Mouse (Mus musculus): ENCODE measurements at regions not wholly inside any gene's neighbourhood (a gene's known extent, or its start where the extent isn't known, plus 50 kb on each side); places are given as distances from the start of the nearest gene placed in this dataset.
"Not testable (repeated sequence)": the region's sequence is repeated elsewhere in the genome, so short reads cannot be mapped to it uniquely, and the experiment has no call there.

GRCm38 (mm10) chr13:5179552-5179951 lies 570.6 kb upstream of the Akr1e1 start:
- 51% methylated on average over 2 of the region's 2 CpGs for WGBS
- no peaks in the 10 kb centered on the region for H3K9me3 ChIP-seq (ENCODE audit: control insufficient read depth, low read length)
- ATAC-seq (ENCODE audit: low FRiP score), result no peak

GRCm38 (mm10) chr13:5185237-5185800 lies 576.3 kb upstream of the Akr1e1 start:
- H3K36me3 ChIP-seq (replicated peaks; ENCODE audit: control insufficient read depth, insufficient read depth); H3K4me3 ChIP-seq (replicated peaks; ENCODE audit: low read length); H3K9ac ChIP-seq; H3K27me3 ChIP-seq (ENCODE audit: control insufficient read depth, insufficient read depth, low read length); H3K27ac ChIP-seq; H3K4me2 ChIP-seq (replicated peaks); H3K4me1 ChIP-seq (replicated peaks; ENCODE audit: control insufficient read depth, insufficient read depth, low read length); H3K9me3 ChIP-seq (ENCODE audit: control insufficient read depth, low read length); ATAC-seq (ENCODE audit: low FRiP score); DNase-seq (ENCODE audit: low spot score): not testable (repeated sequence)
- WGBS, result 34% methylated on average over 1 of the region's 1 CpGs

More at GRCm38 (mm10) chr13:5179552-5179951, 570.6 kb upstream of the Akr1e1 start:
- H3K27me3 ChIP-seq (ENCODE audit: control insufficient read depth, insufficient read depth, low read length), result no peaks in the 10 kb centered on the region
- no peaks in the 10 kb centered on the region for H3K4me1 ChIP-seq (replicated peaks; ENCODE audit: control insufficient read depth, insufficient read depth, low read length)
- H3K4me3 ChIP-seq (replicated peaks; ENCODE audit: low read length), result no peak overlapping the region
- H3K36me3 ChIP-seq (replicated peaks; ENCODE audit: control insufficient read depth, insufficient read depth), result no peaks in the 10 kb centered on the region
- H3K9ac ChIP-seq, result no peak overlapping the region
- no peak overlapping the region for H3K4me2 ChIP-seq (replicated peaks)
- DNase-seq (ENCODE audit: low spot score), result no peak
- 0 out of 2 replicates have a peak overlapping the region, but pooled peaks have one; percentile 23 for H3K27ac ChIP-seq

GRCm38 (mm10) chr13:5202736-5203135 lies 593.8 kb upstream of the Akr1e1 start:
- Histone ChIP-seq H3K4me2 (replicated peaks) (no peak overlapping the region), H3K36me3 (replicated peaks; ENCODE audit: control insufficient read depth, insufficient read depth) (no peaks in the 10 kb centered on the region), H3K27ac (no peak overlapping the region), H3K9ac (no peak overlapping the region), H3K27me3 (ENCODE audit: control insufficient read depth, insufficient read depth, low read length) (no peaks in the 10 kb centered on the region), H3K9me3 (ENCODE audit: control insufficient read depth, low read length) (no peaks in the 10 kb centered on the region), H3K4me3 (replicated peaks; ENCODE audit: low read length) (no peak overlapping the region), H3K4me1 (replicated peaks; ENCODE audit: control insufficient read depth, insufficient read depth, low read length) (no peaks in the 10 kb centered on the region)
- DNase-seq (ENCODE audit: low spot score), result no peak
- ATAC-seq (ENCODE audit: low FRiP score), result no peak
- whole genome bisulfite sequencing, result 78% methylated on average over 1 of the region's 1 CpGs

- Histone ChIP-seq H3K9ac (no peak overlapping the region), H3K36me3 (replicated peaks; ENCODE audit: control insufficient read depth, insufficient read depth) (no peaks in the 10 kb centered on the region), H3K27me3 (ENCODE audit: control insufficient read depth, insufficient read depth, low read length) (no peaks in the 10 kb centered on the region), H3K9me3 (ENCODE audit: control insufficient read depth, low read length) (no peaks in the 10 kb centered on the region), H3K27ac (no peak overlapping the region), H3K4me1 (replicated peaks; ENCODE audit: control insufficient read depth, insufficient read depth, low read length) (no peaks in the 10 kb centered on the region), H3K4me2 (replicated peaks) (no peak overlapping the region), H3K4me3 (replicated peaks; ENCODE audit: low read length) (no peak overlapping the region)
- WGBS, result 68% methylated on average over 2 of the region's 2 CpGs
- DNase-seq (ENCODE audit: low spot score) (no peak), ATAC-seq (ENCODE audit: low FRiP score) (no peak)
Measured at GRCm38 (mm10) chr13:5204143-5204542, 595.2 kb upstream of the Akr1e1 start.

GRCm38 (mm10) chr13:5211659-5212058 lies 602.7 kb upstream of the Akr1e1 start:
- 74% methylated on average over 1 of the region's 1 CpGs for WGBS
- no peak for DNase-seq (ENCODE audit: low spot score)
- Histone ChIP-seq H3K9ac (no peak overlapping the region), H3K27ac (no peak overlapping the region), H3K4me2 (replicated peaks) (no peak overlapping the region), H3K4me3 (replicated peaks; ENCODE audit: low read length) (no peak overlapping the region), H3K27me3 (ENCODE audit: control insufficient read depth, insufficient read depth, low read length) (no peaks in the 10 kb centered on the region), H3K9me3 (ENCODE audit: control insufficient read depth, low read length) (no peaks in the 10 kb centered on the region), H3K36me3 (replicated peaks; ENCODE audit: control insufficient read depth, insufficient read depth) (no peaks in the 10 kb centered on the region), H3K4me1 (replicated peaks; ENCODE audit: control insufficient read depth, insufficient read depth, low read length) (no peaks in the 10 kb centered on the region)
- no peak for ATAC-seq (ENCODE audit: low FRiP score)

- Histone ChIP-seq H3K27ac (no peak overlapping the region), H3K36me3 (replicated peaks; ENCODE audit: control insufficient read depth, insufficient read depth) (no peaks in the 10 kb centered on the region), H3K9ac (no peak overlapping the region), H3K9me3 (ENCODE audit: control insufficient read depth, low read length) (no peaks in the 10 kb centered on the region), H3K27me3 (ENCODE audit: control insufficient read depth, insufficient read depth, low read length) (no peaks in the 10 kb centered on the region), H3K4me3 (replicated peaks; ENCODE audit: low read length) (no peak overlapping the region), H3K4me2 (replicated peaks) (no peak overlapping the region), H3K4me1 (replicated peaks; ENCODE audit: control insufficient read depth, insufficient read depth, low read length) (no peaks in the 10 kb centered on the region)
- ATAC-seq (ENCODE audit: low FRiP score), result no peak
- no peak for DNase-seq (ENCODE audit: low spot score)
- 91% methylated on average over 3 of the region's 3 CpGs for WGBS
Measured at GRCm38 (mm10) chr13:5229476-5229875, 620.5 kb upstream of the Akr1e1 start.

GRCm38 (mm10) chr13:5234232-5234631 lies 625.3 kb upstream of the Akr1e1 start:
- H3K4me2 ChIP-seq (replicated peaks), result no peak overlapping the region
- no peaks in the 10 kb centered on the region for H3K9me3 ChIP-seq (ENCODE audit: control insufficient read depth, low read length)
- ATAC-seq (ENCODE audit: low FRiP score) (no peak), DNase-seq (ENCODE audit: low spot score) (no peak)
- H3K4me1 ChIP-seq (replicated peaks; ENCODE audit: control insufficient read depth, insufficient read depth, low read length), result no peaks in the 10 kb centered on the region
- WGBS, result 56% methylated on average over 3 of the region's 3 CpGs
- H3K36me3 ChIP-seq (replicated peaks; ENCODE audit: control insufficient read depth, insufficient read depth), result no peaks in the 10 kb centered on the region
- H3K9ac ChIP-seq, result no peak overlapping the region
- H3K27ac ChIP-seq, result no peak overlapping the region
- no peak overlapping the region for H3K4me3 ChIP-seq (replicated peaks; ENCODE audit: low read length)
- no peaks in the 10 kb centered on the region for H3K27me3 ChIP-seq (ENCODE audit: control insufficient read depth, insufficient read depth, low read length)

- Histone ChIP-seq H3K4me1 (replicated peaks; ENCODE audit: control insufficient read depth, insufficient read depth, low read length) (no peaks in the 10 kb centered on the region), H3K4me3 (replicated peaks; ENCODE audit: low read length) (no peak overlapping the region), H3K27me3 (ENCODE audit: control insufficient read depth, insufficient read depth, low read length) (no peaks in the 10 kb centered on the region), H3K36me3 (replicated peaks; ENCODE audit: control insufficient read depth, insufficient read depth) (no peaks in the 10 kb centered on the region), H3K9ac (no peak overlapping the region), H3K27ac (no peak overlapping the region), H3K4me2 (replicated peaks) (no peak overlapping the region), H3K9me3 (ENCODE audit: control insufficient read depth, low read length) (no peaks in the 10 kb centered on the region)
- DNase-seq (ENCODE audit: low spot score), result no peak
- no peak for ATAC-seq (ENCODE audit: low FRiP score)
- WGBS, result 100% methylated on average over 1 of the region's 1 CpGs
Measured at GRCm38 (mm10) chr13:5235391-5235790, 625.9 kb upstream of the Klf6 start.

- ATAC-seq (ENCODE audit: low FRiP score) (no peak), DNase-seq (ENCODE audit: low spot score) (no peak)
- Histone ChIP-seq H3K27ac (no peak overlapping the region), H3K4me2 (replicated peaks) (no peak overlapping the region), H3K9me3 (ENCODE audit: control insufficient read depth, low read length) (no peaks in the 10 kb centered on the region), H3K36me3 (replicated peaks; ENCODE audit: control insufficient read depth, insufficient read depth) (no peaks in the 10 kb centered on the region), H3K27me3 (ENCODE audit: control insufficient read depth, insufficient read depth, low read length) (no peaks in the 10 kb centered on the region), H3K4me1 (replicated peaks; ENCODE audit: control insufficient read depth, insufficient read depth, low read length) (no peaks in the 10 kb centered on the region), H3K9ac (no peak overlapping the region), H3K4me3 (replicated peaks; ENCODE audit: low read length) (no peak overlapping the region)
- WGBS, result 89% methylated on average over 4 of the region's 4 CpGs
Measured at GRCm38 (mm10) chr13:5240541-5240940, 620.7 kb upstream of the Klf6 start.

GRCm38 (mm10) chr13:5242782-5243181 lies 618.5 kb upstream of the Klf6 start:
- DNase-seq (ENCODE audit: low spot score) (no peak), ATAC-seq (ENCODE audit: low FRiP score) (no peak)
- WGBS, result 83% methylated on average over 2 of the region's 2 CpGs
- Histone ChIP-seq H3K27me3 (ENCODE audit: control insufficient read depth, insufficient read depth, low read length) (no peaks in the 10 kb centered on the region), H3K9me3 (ENCODE audit: control insufficient read depth, low read length) (no peaks in the 10 kb centered on the region), H3K4me1 (replicated peaks; ENCODE audit: control insufficient read depth, insufficient read depth, low read length) (no peaks in the 10 kb centered on the region), H3K4me2 (replicated peaks) (no peak overlapping the region), H3K4me3 (replicated peaks; ENCODE audit: low read length) (no peak overlapping the region), H3K27ac (no peak overlapping the region), H3K9ac (no peak overlapping the region), H3K36me3 (replicated peaks; ENCODE audit: control insufficient read depth, insufficient read depth) (no peaks in the 10 kb centered on the region)

All from hindbrain, embryonic 14.5 days (tissue).